Mouse (Mus musculus) limb, embryonic 14.5 days (tissue): ENCODE measurements around the gene Cdk4. TPM values are rescaled to one million over a fixed set of nuclear protein-coding genes. Genes with fewer than 3 reads are reported as not detected.
A peak's percentile ranks its signal among the peaks of the same experiment; 100 is the strongest.

Experiments used
- ATAC-seq: fragments of 200-750 bp; cut with Nextera tagmentation; 2 replicates; pipeline ENCODE4 v1.8.0; 2017; ENCODE audit warnings: low read depth, moderate number of reproducible peaks, moderate TSS enrichment; ENCODE audit not compliant: low FRiP score
- DNase-seq: peaks from one replicate; pipeline ENCODE4 v3.0.0-alpha.2; 2015; ENCODE audit warnings: low spot score
- H3K27ac ChIP-seq: fragments of 300-500 bp; sonication (generic); replicated peaks from 2 replicates; pipeline ENCODE4 v1.5.1; 2014; ENCODE audit warnings: low read depth, mild to moderate bottlenecking, low read length, moderate library complexity, mixed read lengths
- H3K27me3 ChIP-seq: fragments of 300-500 bp; sonication (generic); 2 replicates; pipeline ENCODE4 v1.6.1; 2014; ENCODE audit warnings: low read length, mixed read lengths; ENCODE audit not compliant: control insufficient read depth, insufficient read depth
- H3K36me3 ChIP-seq: fragments of 300-500 bp; sonication (generic); 2 replicates; pipeline ENCODE4 v1.6.1; 2014; ENCODE audit warnings: mild to moderate bottlenecking, low read length, moderate library complexity, mixed read lengths; ENCODE audit not compliant: control insufficient read depth, insufficient read depth
- H3K4me1 ChIP-seq: fragments of 300-500 bp; sonication (generic); 2 replicates; pipeline ENCODE4 v1.6.1; 2014; ENCODE audit warnings: antibody characterized with exemption, low read length, mixed read lengths; ENCODE audit not compliant: control insufficient read depth, insufficient read depth
- H3K4me2 ChIP-seq: fragments of 300-500 bp; sonication (generic); replicated peaks from 2 replicates; pipeline ENCODE4 v1.6.1; 2014; ENCODE audit warnings: low read depth, mild to moderate bottlenecking, low read length, moderate library complexity; ENCODE audit not compliant: severe bottlenecking
- H3K4me3 ChIP-seq: fragments of 300-500 bp; sonication (generic); replicated peaks from 2 replicates; pipeline ENCODE4 v1.5.1; 2014; ENCODE audit warnings: low read length
- H3K9ac ChIP-seq: fragments of 300-500 bp; sonication (generic); 2 replicates; pipeline ENCODE4 v1.6.1; 2014; ENCODE audit warnings: mild to moderate bottlenecking, low read depth, low read length, moderate library complexity; ENCODE audit not compliant: severe bottlenecking
- H3K9me3 ChIP-seq: fragments of 300-500 bp; sonication (generic); 2 replicates; pipeline ENCODE4 v1.6.1; 2016; ENCODE audit warnings: low read length; ENCODE audit not compliant: control insufficient read depth
- POLR2A ChIP-seq: fragments of 200-500 bp; IDR thresholded peaks from 2 replicates; pipeline ENCODE4 v1.8.0; 2012; ENCODE audit warnings: inconsistent platforms, mild to moderate bottlenecking, moderate library complexity, borderline replicate concordance; ENCODE audit not compliant: insufficient read depth, insufficient read length; ENCODE audit errors: extremely low read depth
- whole genome bisulfite sequencing: fragments of 180-500 bp; shearing (Covaris S2); extraction: QIAGEN DNeasy Blood & Tissue Kit; methylation state at CpG from one replicate; pipeline ENCODE4 v1.1.7; 2014; 5-methylcytosine and 5-hydroxymethylcytosine counted together
- polyA plus RNA-seq, 2 experiments: library from polyadenylated mRNA; depleted of rRNA in 1 of 2; stranded (reverse) in 1 of 2; unstranded in 1 of 2; fragments of >200 nt; fragmentation: Nextera tagmentation in 1 of 2; extraction: Ambion mirVana in 1 of 2; gene quantifications; 2 replicates each; pipeline versions ENCODE4 v1.2.1 to v1.2.3; 2012 to 2014

The Cdk4 gene
- polyA plus RNA-seq, 2 experiments: 1,227 to 1,659 TPM

GRCm38 (mm10) chr10:127049395-127050118 is 13.8 kb upstream of the Cdk4 start:
- Histone ChIP-seq H3K9ac (no peak overlapping the region), H3K27me3 (peaks cover 43% of the 10 kb centered on the region), H3K4me1 (peaks cover 3% of the 10 kb centered on the region; the same call in 1 of the 2 replicates), H3K27ac (no peak overlapping the region), H3K9me3 (no peaks in the 10 kb centered on the region), H3K36me3 (peaks cover 11% of the 10 kb centered on the region), H3K4me3 (peak overlapping the region; percentile 9), H3K4me2 (peak overlapping the region; percentile 13)
- DNase-seq: no peak
- TF ChIP-seq POLR2A: no peak
- no peak for ATAC-seq
- WGBS: 3% methylated on average over 29 of the region's 29 CpGs

DNA sequence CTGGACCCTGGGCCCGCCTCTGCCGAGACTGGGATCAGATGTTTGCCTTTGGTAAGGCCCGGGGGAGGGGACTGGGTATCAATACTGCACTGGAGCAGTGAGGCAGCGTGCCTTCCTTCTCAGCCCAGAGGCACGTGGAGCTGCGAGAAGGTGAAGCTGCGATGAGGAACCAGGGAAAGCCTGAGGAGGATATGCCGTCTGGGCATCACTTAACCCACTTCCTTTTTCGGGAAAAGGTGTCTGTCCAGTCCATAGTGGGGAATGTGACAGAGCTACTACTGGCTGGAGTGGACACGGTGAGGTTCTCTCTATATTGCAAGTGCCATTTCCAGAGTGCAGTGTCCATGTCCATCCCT is 13.2 kb upstream of the Cdk4 start:
- Histone ChIP-seq H3K27ac (no peak overlapping the region), H3K4me3 (no peak overlapping the region), H3K9ac (no peak overlapping the region), H3K27me3 (peaks cover 43% of the 10 kb centered on the region), H3K4me2 (no peak overlapping the region), H3K9me3 (no peaks in the 10 kb centered on the region), H3K36me3 (peaks cover 6% of the 10 kb centered on the region), H3K4me1 (peaks cover 3% of the 10 kb centered on the region; the same call in 1 of the 2 replicates)
- DNase-seq: no peak
- WGBS: 26% methylated on average over 10 of the region's 10 CpGs
- no peak for TF ChIP-seq POLR2A
- ATAC-seq: no peak

- ATAC-seq (no peak), DNase-seq (no peak)
- Histone ChIP-seq H3K27ac (no peak overlapping the region), H3K9ac (no peak overlapping the region), H3K4me1 (peaks cover 9% of the 10 kb centered on the region; the same call in 1 of the 2 replicates), H3K9me3 (no peaks in the 10 kb centered on the region), H3K4me3 (no peak overlapping the region), H3K4me2 (no peak overlapping the region), H3K36me3 (peaks cover 18% of the 10 kb centered on the region), H3K27me3 (peaks cover 24% of the 10 kb centered on the region)
- WGBS: 57% methylated on average over 4 of the region's 4 CpGs
- TF ChIP-seq POLR2A: no peak
These were observed 8.7 kb upstream of the Cdk4 start for GRCm38 (mm10) chr10:127054646-127055045.

DNA sequence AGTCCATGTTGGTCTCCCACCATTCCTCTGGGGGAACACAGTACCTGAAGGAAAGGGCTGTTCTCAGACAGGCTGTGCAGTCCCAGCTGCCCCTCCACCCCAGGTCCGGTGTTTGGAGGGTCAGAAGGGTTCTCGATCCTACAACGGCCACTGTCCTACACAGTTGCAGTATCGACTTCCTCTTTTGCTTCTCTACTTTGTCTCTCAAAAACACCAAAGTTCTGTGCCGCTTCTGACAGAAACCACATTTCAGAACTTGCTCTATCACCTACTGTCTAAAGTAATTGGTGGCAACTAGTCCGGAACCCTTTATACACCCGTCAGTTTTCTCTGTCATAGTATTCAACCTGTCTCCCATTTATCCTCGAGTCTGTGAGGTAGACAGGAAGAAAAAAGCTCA is 7.9 kb upstream of the Cdk4 start:
- no peak for TF ChIP-seq POLR2A
- DNase-seq: no peak
- peaks cover 7% of the 10 kb centered on the region; the same call in 1 of the 2 replicates for H3K4me1 ChIP-seq
- no peak overlapping the region for H3K4me2 ChIP-seq
- no peak overlapping the region for H3K4me3 ChIP-seq
- peaks cover 18% of the 10 kb centered on the region for H3K36me3 ChIP-seq
- H3K9me3 ChIP-seq: no peaks in the 10 kb centered on the region
- peaks cover 20% of the 10 kb centered on the region for H3K27me3 ChIP-seq
- H3K27ac ChIP-seq: no peak overlapping the region
- WGBS: 86% methylated on average over 8 of the region's 8 CpGs
- no peak for ATAC-seq
- H3K9ac ChIP-seq: no peak overlapping the region

- ATAC-seq (no peak), DNase-seq (no peak)
- Histone ChIP-seq H3K4me2 (no peak overlapping the region), H3K9me3 (no peaks in the 10 kb centered on the region), H3K4me3 (no peak overlapping the region), H3K27ac (no peak overlapping the region), H3K27me3 (peaks cover 18% of the 10 kb centered on the region; the same call in 1 of the 2 replicates), H3K4me1 (peaks cover 7% of the 10 kb centered on the region; the same call in 1 of the 2 replicates), H3K9ac (no peak overlapping the region), H3K36me3 (peaks cover 18% of the 10 kb centered on the region)
- no peak for TF ChIP-seq POLR2A
- WGBS: 81% methylated on average over 20 of the region's 20 CpGs
These were observed 6.8 kb upstream of the Cdk4 start for GRCm38 (mm10) chr10:127056490-127056889.

- no peak for TF ChIP-seq POLR2A
- Histone ChIP-seq H3K9ac (no peak overlapping the region), H3K36me3 (peaks cover 18% of the 10 kb centered on the region), H3K27me3 (peaks cover 11% of the 10 kb centered on the region; the same call in 1 of the 2 replicates), H3K4me3 (peak overlapping the region; percentile 75), H3K4me1 (peaks cover 7% of the 10 kb centered on the region; the same call in 1 of the 2 replicates), H3K9me3 (no peaks in the 10 kb centered on the region), H3K27ac (no peak overlapping the region), H3K4me2 (peak overlapping the region; percentile 94)
- DNase-seq: peak; percentile 70
- ATAC-seq: 0 out of 2 replicates have a peak, but pooled peaks have one; percentile 20
- 2% methylated on average over 9 of the region's 9 CpGs for WGBS
These were observed 5.2 kb upstream of the Cdk4 start for GRCm38 (mm10) chr10:127058161-127058560.
